Mouse (Mus musculus) hindbrain, embryonic 16.5 days (tissue): ENCODE data around the gene Traf4. TPM values are rescaled to one million over a fixed set of nuclear protein-coding genes. Genes with fewer than 3 reads are reported as not detected.
"Not testable (repeated sequence)": the region's sequence is repeated elsewhere in the genome, so short reads cannot be mapped to it uniquely, and the experiment has no call there.

ENCODE experiments used
- ATAC-seq: fragments of 200-750 bp; cut with Nextera tagmentation; 2 replicates; pipeline ENCODE4 v1.8.0; 2017; ENCODE audit warnings: moderate TSS enrichment, moderate library complexity
- H3K27ac ChIP-seq: fragments of 300-500 bp; sonication (generic); 2 replicates; pipeline ENCODE4 v1.5.1; 2014; ENCODE audit warnings: low read depth, mild to moderate bottlenecking, control low read depth, low read length, moderate library complexity
- H3K27me3 ChIP-seq: fragments of 300-500 bp; sonication (generic); replicated peaks from 2 replicates; pipeline ENCODE4 v1.6.1; 2014; ENCODE audit warnings: low read length; ENCODE audit not compliant: control insufficient read depth, insufficient read depth
- H3K36me3 ChIP-seq: fragments of 300-500 bp; sonication (generic); 2 replicates; pipeline ENCODE4 v1.6.1; 2014; ENCODE audit warnings: mild to moderate bottlenecking, low read length, moderate library complexity, mixed read lengths; ENCODE audit not compliant: control insufficient read depth, insufficient read depth
- H3K4me1 ChIP-seq: fragments of 300-500 bp; sonication (generic); 2 replicates; pipeline ENCODE4 v1.6.1; 2014; ENCODE audit warnings: low read depth, low read length; ENCODE audit not compliant: control insufficient read depth, insufficient read depth
- H3K4me2 ChIP-seq: fragments of 300-500 bp; sonication (generic); 2 replicates; pipeline ENCODE4 v1.6.1; 2014; ENCODE audit warnings: mild to moderate bottlenecking, low read length, control low read depth, moderate library complexity
- H3K4me3 ChIP-seq: fragments of 300-500 bp; sonication (generic); 2 replicates; pipeline ENCODE4 v1.5.1; 2014; ENCODE audit warnings: mild to moderate bottlenecking, low read length, control low read depth, moderate library complexity
- H3K9ac ChIP-seq: fragments of 300-500 bp; sonication (generic); 2 replicates; pipeline ENCODE4 v1.6.1; 2014; ENCODE audit warnings: low read depth, mild to moderate bottlenecking, control low read depth, low read length, moderate library complexity
- H3K9me3 ChIP-seq: fragments of 300-500 bp; sonication (generic); 2 replicates; pipeline ENCODE4 v1.6.1; 2014; ENCODE audit warnings: mild to moderate bottlenecking, low read length, moderate library complexity; ENCODE audit not compliant: control insufficient read depth
- WGBS: fragments of 180-500 bp; shearing (Covaris S2); extraction: QIAGEN DNeasy Blood & Tissue Kit; methylation state at CpG from one replicate; pipeline ENCODE4 v1.1.7; 2014; 5-methylcytosine and 5-hydroxymethylcytosine counted together
- polyA plus RNA-seq: library from polyadenylated mRNA; unstranded; fragments of >200 nt; fragmentation: Nextera tagmentation; extraction: Ambion mirVana; gene quantifications from 2 replicates; pipeline ENCODE4 v1.2.1, GENCODE M21; 2015

Traf4 gene
- polyA plus RNA-seq, 1 experiment from 2014 or later, result 80.1 TPM

DNA sequence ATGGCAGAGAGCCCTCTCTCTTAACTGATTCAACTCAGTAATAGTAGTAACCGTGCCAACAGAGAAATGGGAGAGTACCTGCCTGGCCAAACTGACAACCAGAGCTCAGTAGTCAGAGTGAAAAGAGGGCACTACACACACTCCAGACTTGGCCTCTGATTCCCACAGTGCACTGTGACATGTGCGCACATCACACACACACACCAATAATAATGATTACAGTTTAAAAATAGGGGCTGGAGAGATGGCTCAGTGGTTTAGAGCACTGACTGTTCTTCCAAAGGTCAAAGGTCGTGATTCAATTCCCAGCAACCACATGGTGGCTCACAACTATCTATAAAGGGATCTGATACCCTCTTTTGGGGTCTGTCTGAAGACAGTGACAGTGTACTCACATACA, 27.4 kb downstream of the Traf4 start:
- Histone ChIP-seq H3K9ac (no peak overlapping the region), H3K4me1 (no peaks in the 10 kb centered on the region), H3K27me3 (no peaks in the 10 kb centered on the region), H3K4me3 (no peak overlapping the region), H3K4me2 (no peak overlapping the region), H3K27ac (no peak overlapping the region), H3K36me3 (no peaks in the 10 kb centered on the region; the same call in 1 of the 2 replicates), H3K9me3 (no peaks in the 10 kb centered on the region)
- WGBS, result 87% methylated on average over 3 of the region's 3 CpGs
- no peak for ATAC-seq

DNA sequence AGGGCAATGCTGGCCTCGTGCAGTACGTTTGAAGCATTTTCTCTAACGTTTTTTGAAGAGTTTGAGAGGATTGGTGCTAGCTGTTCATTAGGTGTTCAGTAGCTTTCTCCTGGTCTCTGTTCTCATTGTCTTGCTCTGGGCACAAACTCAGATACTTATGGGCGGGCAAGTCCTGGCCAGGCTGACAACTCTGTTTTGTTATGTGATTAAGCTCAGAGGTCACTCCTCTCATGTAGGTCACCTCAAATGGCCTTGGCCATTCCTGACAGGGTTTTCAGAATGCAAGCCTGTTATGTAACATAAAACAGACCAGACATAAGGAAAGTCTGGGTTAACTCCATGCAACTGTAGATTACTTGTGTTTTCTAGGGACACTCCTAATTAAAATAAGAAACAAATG, 27.8 kb downstream of the Traf4 start:
- Histone ChIP-seq H3K9me3 (no peaks in the 10 kb centered on the region), H3K4me3 (no peak overlapping the region), H3K4me1 (no peaks in the 10 kb centered on the region), H3K4me2 (no peak overlapping the region), H3K27ac (no peak overlapping the region), H3K27me3 (no peaks in the 10 kb centered on the region), H3K36me3 (no peaks in the 10 kb centered on the region), H3K9ac (no peak overlapping the region)
- whole genome bisulfite sequencing, result 80% methylated on average over 4 of the region's 4 CpGs
- ATAC-seq, result no peak

DNA sequence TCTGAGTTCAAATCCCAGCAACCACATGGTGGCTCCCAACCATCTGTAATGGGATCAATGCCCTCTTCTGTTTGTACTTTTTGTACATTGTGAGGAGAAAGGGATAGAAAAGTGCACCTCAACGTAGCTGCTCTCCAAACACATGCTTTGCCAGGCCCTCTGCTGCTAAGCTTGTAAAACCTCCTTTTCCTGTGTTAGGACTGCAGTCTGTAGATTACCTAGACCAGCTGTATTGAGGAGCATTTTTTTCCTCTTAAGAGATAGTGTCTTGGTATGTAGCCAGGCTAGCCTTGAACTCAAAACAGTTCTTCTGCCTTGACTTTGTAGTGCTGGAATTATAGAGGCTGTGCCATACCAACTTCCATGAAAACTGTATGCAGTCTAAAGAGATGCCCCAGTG, 29.3 kb downstream of the Traf4 start:
- Histone ChIP-seq H3K4me2 (no peak overlapping the region), H3K4me1 (no peaks in the 10 kb centered on the region), H3K9ac (no peak overlapping the region), H3K4me3 (no peak overlapping the region), H3K27me3 (no peaks in the 10 kb centered on the region), H3K27ac (no peak overlapping the region), H3K9me3 (no peaks in the 10 kb centered on the region), H3K36me3 (no peaks in the 10 kb centered on the region)
- ATAC-seq, result no peak
- 88% methylated on average over 1 of the region's 1 CpGs for WGBS

GRCm38 (mm10) chr11:78135314-78135713, 30.1 kb downstream of the Traf4 start:
- H3K9me3 ChIP-seq, H3K27ac ChIP-seq, ATAC-seq, H3K27me3 ChIP-seq, H3K4me2 ChIP-seq, H3K4me3 ChIP-seq, H3K9ac ChIP-seq, H3K36me3 ChIP-seq, H3K4me1 ChIP-seq: not testable (repeated sequence)
- WGBS, result 94% methylated on average over 7 of the region's 7 CpGs

DNA sequence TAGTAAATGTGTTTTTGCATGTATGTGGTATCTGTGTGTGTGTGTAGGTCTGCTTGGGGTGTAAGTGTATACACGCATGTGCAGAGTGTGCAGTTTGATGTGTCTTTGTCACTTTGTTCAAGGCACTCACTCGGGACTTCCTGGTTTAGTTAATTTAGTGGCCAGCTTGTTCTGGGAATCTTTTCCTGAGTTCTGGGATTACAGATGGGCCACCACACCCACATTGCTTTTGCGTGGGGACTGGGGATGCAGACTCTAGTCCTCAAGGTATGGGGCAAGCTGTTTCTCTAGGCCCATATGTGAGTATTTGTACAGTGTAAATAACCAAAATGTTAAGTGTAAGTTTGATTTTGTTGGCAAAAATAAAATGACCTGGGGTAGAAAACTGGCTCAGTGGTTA, 31.0 kb downstream of the Traf4 start:
- no peak for ATAC-seq
- no peak overlapping the region for H3K4me3 ChIP-seq
- H3K4me1 ChIP-seq, result no peaks in the 10 kb centered on the region
- no peak overlapping the region for H3K9ac ChIP-seq
- no peaks in the 10 kb centered on the region for H3K36me3 ChIP-seq
- no peaks in the 10 kb centered on the region for H3K27me3 ChIP-seq
- H3K9me3 ChIP-seq, result no peaks in the 10 kb centered on the region
- WGBS, result 85% methylated on average over 3 of the region's 3 CpGs
- H3K27ac ChIP-seq, result no peak overlapping the region
- H3K4me2 ChIP-seq, result no peak overlapping the region

- no peak overlapping the region for H3K4me3 ChIP-seq
- H3K27ac ChIP-seq, result no peak overlapping the region
- H3K27me3 ChIP-seq, result no peaks in the 10 kb centered on the region
- peaks cover 4% of the 10 kb centered on the region; the same call in 1 of the 2 replicates for H3K4me1 ChIP-seq
- no peak overlapping the region for H3K4me2 ChIP-seq
- no peak for ATAC-seq
- 89% methylated on average over 6 of the region's 6 CpGs for whole genome bisulfite sequencing
- H3K9ac ChIP-seq, result no peak overlapping the region
- no peaks in the 10 kb centered on the region for H3K9me3 ChIP-seq
- no peaks in the 10 kb centered on the region for H3K36me3 ChIP-seq
These were observed 31.5 kb downstream of the Traf4 start for GRCm38 (mm10) chr11:78133915-78134314.

DNA sequence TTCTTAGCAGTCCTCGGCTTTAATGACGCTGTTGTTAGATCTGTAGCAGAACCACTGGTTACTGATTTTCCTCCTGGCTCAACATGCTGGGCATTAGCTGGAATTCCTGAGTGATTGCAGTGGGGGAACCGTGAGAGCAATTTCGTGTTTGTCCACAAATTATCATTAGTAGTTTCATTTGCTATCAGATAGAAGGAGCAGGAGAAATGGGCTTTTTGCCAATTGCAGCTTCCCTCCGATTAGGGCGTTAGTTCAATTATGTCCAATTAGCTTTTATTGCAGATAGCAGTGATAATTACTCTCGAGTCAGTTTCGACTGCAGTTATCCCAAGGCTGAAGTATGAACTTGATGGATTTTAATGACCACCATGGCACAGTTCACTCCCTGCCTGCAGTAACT, 35.9 kb downstream of the Traf4 start:
- 63% methylated on average over 8 of the region's 8 CpGs for WGBS
- ATAC-seq, result peak; percentile 20; the same call in 1 of the 2 replicates
- no peak overlapping the region for H3K9ac ChIP-seq
- H3K27ac ChIP-seq, result no peak overlapping the region
- H3K4me1 ChIP-seq, result peaks cover 4% of the 10 kb centered on the region; the same call in 1 of the 2 replicates
- no peak overlapping the region for H3K4me2 ChIP-seq
- H3K4me3 ChIP-seq, result no peak overlapping the region
- no peaks in the 10 kb centered on the region for H3K36me3 ChIP-seq
- no peaks in the 10 kb centered on the region for H3K9me3 ChIP-seq
- H3K27me3 ChIP-seq, result no peaks in the 10 kb centered on the region

DNA sequence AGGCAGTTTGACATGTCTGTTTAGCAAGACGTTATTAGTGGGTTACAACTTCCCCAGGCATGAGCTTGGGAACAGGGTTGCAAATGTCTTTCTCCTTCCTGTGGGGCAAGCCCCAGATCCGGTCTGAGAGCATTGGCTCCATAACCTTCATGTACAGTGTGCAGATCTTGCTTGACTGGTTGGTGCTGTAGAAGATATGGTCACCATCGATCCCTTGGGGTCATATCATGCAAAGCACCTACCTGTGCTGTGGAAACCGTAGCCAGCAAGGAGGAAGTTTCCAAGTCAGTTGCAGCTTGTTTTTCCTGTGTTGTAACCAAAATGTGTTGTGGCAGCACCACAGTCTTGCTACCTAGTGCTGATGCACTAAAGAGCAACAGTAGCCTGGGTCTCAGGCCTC, 38.6 kb downstream of the Traf4 start:
- 86% methylated on average over 4 of the region's 4 CpGs for WGBS

DNA sequence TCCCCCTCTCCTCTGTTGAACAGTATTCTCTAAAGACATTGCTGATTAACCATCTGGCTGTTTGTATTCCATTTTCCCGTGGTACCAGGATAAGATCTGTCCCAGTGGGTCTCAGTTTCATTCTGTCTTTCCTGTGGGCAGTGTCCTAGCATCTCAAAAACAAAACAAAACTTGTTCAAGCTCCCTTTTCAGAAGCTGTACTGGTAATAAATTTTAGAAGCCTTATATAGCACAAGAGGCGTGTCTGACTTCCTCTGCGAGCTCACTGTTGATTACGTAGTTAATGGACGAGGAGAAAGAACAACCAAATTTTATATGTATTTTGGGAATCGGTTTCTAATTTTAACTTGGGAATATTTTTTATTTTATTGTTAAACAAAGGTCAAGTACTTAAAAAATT, 39.7 kb downstream of the Traf4 start:
- Histone ChIP-seq H3K4me3 (no peak overlapping the region), H3K9me3 (no peaks in the 10 kb centered on the region), H3K9ac (no peak overlapping the region), H3K4me1 (peaks cover 12% of the 10 kb centered on the region), H3K4me2 (no peak overlapping the region), H3K27ac (no peak overlapping the region), H3K36me3 (no peaks in the 10 kb centered on the region), H3K27me3 (no peaks in the 10 kb centered on the region)
- WGBS, result 68% methylated on average over 6 of the region's 6 CpGs
- no peak for ATAC-seq

More for the DNA sequence above, 38.6 kb downstream of the Traf4 start:
- Histone ChIP-seq H3K9me3 (no peaks in the 10 kb centered on the region), H3K36me3 (no peaks in the 10 kb centered on the region), H3K4me2 (no peak overlapping the region), H3K4me3 (no peak overlapping the region), H3K4me1 (peaks cover 4% of the 10 kb centered on the region; the same call in 1 of the 2 replicates), H3K27me3 (no peaks in the 10 kb centered on the region), H3K27ac (no peak overlapping the region), H3K9ac (no peak overlapping the region)
- no peak for ATAC-seq

- no peak overlapping the region for H3K9ac ChIP-seq
- H3K27me3 ChIP-seq, result no peaks in the 10 kb centered on the region
- ATAC-seq, result no peak
- H3K9me3 ChIP-seq, result no peaks in the 10 kb centered on the region
- no peak overlapping the region for H3K4me2 ChIP-seq
- no peak overlapping the region for H3K27ac ChIP-seq
- peaks cover 10% of the 10 kb centered on the region for H3K4me1 ChIP-seq
- no peaks in the 10 kb centered on the region for H3K36me3 ChIP-seq
- H3K4me3 ChIP-seq, result no peak overlapping the region
These were observed 41.6 kb downstream of the Traf4 start for GRCm38 (mm10) chr11:78123782-78124181.
